Mouse (Mus musculus): ENCODE measurements at regions not wholly inside any gene's neighbourhood (a gene's known extent, or its start where the extent isn't known, plus 50 kb on each side); places are given as distances from the start of the nearest gene placed in this dataset.

GRCm38 (mm10) chr4:87294538-87294937 is 64.3 kb upstream of the Slc24a2 start:
- TF ChIP-seq CTCF (IDR thresholded peaks at IDR 0.05; ENCODE audit: extremely low read depth, insufficient read depth, insufficient read length, insufficient replicate concordance) (no peak), POLR2A (IDR thresholded peaks at IDR 0.05; ENCODE audit: low read depth, low read length) (no peak)

Data from spleen, adult 2 months (tissue).